Mouse (Mus musculus): Measurements from ENCODE around the gene Vps37d. TPM values are rescaled to one million over a fixed set of nuclear protein-coding genes. Genes with fewer than 3 reads are reported as not detected.

The Vps37d gene
- total RNA-seq, 1 experiment: 2.0 TPM

- Histone ChIP-seq H3K4me1 (ENCODE audit: control insufficient read depth in 2 of 2, insufficient read depth in 2 of 2, low read length in 2 of 2, poor library complexity in 1 of 2) (peaks cover 0 to 17% of the 10 kb centered on the region in 2 experiments; a peak in 2 of 4 replicates), H3K9me3 (ENCODE audit: control insufficient read depth, insufficient read depth, low read depth, low read length) (no peaks in the 10 kb centered on the region), H3K9ac (ENCODE audit: insufficient read depth, low read depth, low read length, poor library complexity, severe bottlenecking) (no peak overlapping the region), H3K27ac (ENCODE audit: insufficient read depth, low read depth, low read length, poor library complexity, severe bottlenecking) (no peak overlapping the region), H3K36me3 (ENCODE audit: control insufficient read depth, insufficient read depth, low read length, poor library complexity, severe bottlenecking) (no peaks in the 10 kb centered on the region; the same call in 1 of the 2 replicates), H3K4me3 (ENCODE audit: insufficient read depth in 1 of 2, low read depth in 1 of 2, low read length in 2 of 2, poor library complexity in 1 of 2, severe bottlenecking in 1 of 2) (no peak overlapping the region)
- DNase-seq (ENCODE audit: low read depth, low spot score): no peak
- in situ Hi-C loops (cut with MboI; ENCODE audit: low sequenced_read_pairs in 2 of 2, unreplicated experiment in 2 of 2): no loop called here
- TF ChIP-seq ZNF384 (IDR thresholded peaks at IDR 0.05; ENCODE audit: low read depth, low read length) (no peak), ZC3H11A (IDR thresholded peaks at IDR 0.05; ENCODE audit: borderline replicate concordance, low read depth, low read length) (no peak), HCFC1 (IDR thresholded peaks at IDR 0.05; ENCODE audit: borderline replicate concordance, insufficient read depth, low read length) (no peak), MAFK (IDR thresholded peaks at IDR 0.05; ENCODE audit: insufficient read depth, low read depth, low read length) (no peak), CHD2 (IDR thresholded peaks at IDR 0.05; ENCODE audit: low read depth, low read length) (no peak)
These were observed 45.5 kb downstream of the Vps37d start for GRCm38 (mm10) chr5:135032581-135032980.

- no peaks in the 10 kb centered on the region for H3K36me3 ChIP-seq (ENCODE audit: control insufficient read depth, insufficient read depth, low read length, poor library complexity, severe bottlenecking)
- TF ChIP-seq ZC3H11A (IDR thresholded peaks at IDR 0.05; ENCODE audit: borderline replicate concordance, low read depth, low read length) (no peak), CHD2 (IDR thresholded peaks at IDR 0.05; ENCODE audit: low read depth, low read length) (no peak), MAFK (IDR thresholded peaks at IDR 0.05; ENCODE audit: insufficient read depth, low read depth, low read length) (no peak), ZNF384 (IDR thresholded peaks at IDR 0.05; ENCODE audit: low read depth, low read length) (no peak), HCFC1 (IDR thresholded peaks at IDR 0.05; ENCODE audit: borderline replicate concordance, insufficient read depth, low read length) (no peak)
- H3K27ac ChIP-seq (ENCODE audit: insufficient read depth, low read depth, low read length, poor library complexity, severe bottlenecking): no peak overlapping the region
- peak overlapping the region; percentile 13; the same call in 1 of the 2 replicates for H3K9ac ChIP-seq (ENCODE audit: insufficient read depth, low read depth, low read length, poor library complexity, severe bottlenecking)
- no peaks in the 10 kb centered on the region for H3K9me3 ChIP-seq (ENCODE audit: control insufficient read depth, insufficient read depth, low read depth, low read length)
- in situ Hi-C loops (cut with MboI; ENCODE audit: low sequenced_read_pairs in 2 of 2, unreplicated experiment in 2 of 2): no loop called here
- H3K4me1 ChIP-seq (ENCODE audit: control insufficient read depth in 2 of 2, insufficient read depth in 2 of 2, low read length in 2 of 2, poor library complexity in 1 of 2): peaks cover 0 to 14% of the 10 kb centered on the region in 2 experiments; a peak in 2 of 4 replicates
- H3K4me3 ChIP-seq (ENCODE audit: insufficient read depth in 1 of 2, low read depth in 1 of 2, low read length in 2 of 2, poor library complexity in 1 of 2, severe bottlenecking in 1 of 2): no peak overlapping the region; a peak in 1 of 4 replicates
- DNase-seq (ENCODE audit: low read depth, low spot score): no peak
These were observed 48.8 kb downstream of the Vps37d start for GRCm38 (mm10) chr5:135029007-135029854.

GRCm38 (mm10) chr5:135025899-135026298, 52.2 kb downstream of the Vps37d start:
- no peak overlapping the region for H3K4me3 ChIP-seq (ENCODE audit: insufficient read depth in 1 of 2, low read depth in 1 of 2, low read length in 2 of 2, poor library complexity in 1 of 2, severe bottlenecking in 1 of 2)
- no peak overlapping the region for H3K27ac ChIP-seq (ENCODE audit: insufficient read depth, low read depth, low read length, poor library complexity, severe bottlenecking)
- H3K9me3 ChIP-seq (ENCODE audit: control insufficient read depth, insufficient read depth, low read depth, low read length): no peaks in the 10 kb centered on the region
- no peak for TF ChIP-seq CHD2 (IDR thresholded peaks at IDR 0.05; ENCODE audit: low read depth, low read length)
- no peak for TF ChIP-seq MAFK (IDR thresholded peaks at IDR 0.05; ENCODE audit: insufficient read depth, low read depth, low read length)
- TF ChIP-seq ZC3H11A (IDR thresholded peaks at IDR 0.05; ENCODE audit: borderline replicate concordance, low read depth, low read length): no peak
- TF ChIP-seq ZNF384 (IDR thresholded peaks at IDR 0.05; ENCODE audit: low read depth, low read length): no peak
- TF ChIP-seq HCFC1 (IDR thresholded peaks at IDR 0.05; ENCODE audit: borderline replicate concordance, insufficient read depth, low read length): no peak
- peaks cover 0 to 14% of the 10 kb centered on the region in 2 experiments; a peak in 3 of 4 replicates for H3K4me1 ChIP-seq (ENCODE audit: control insufficient read depth in 2 of 2, insufficient read depth in 2 of 2, low read length in 2 of 2, poor library complexity in 1 of 2)
- no peak for DNase-seq (ENCODE audit: low read depth, low spot score)
- H3K36me3 ChIP-seq (ENCODE audit: control insufficient read depth, insufficient read depth, low read length, poor library complexity, severe bottlenecking): no peaks in the 10 kb centered on the region
- in situ Hi-C loops (cut with MboI; ENCODE audit: low sequenced_read_pairs in 2 of 2, unreplicated experiment in 2 of 2): no loop called here
- H3K9ac ChIP-seq (ENCODE audit: insufficient read depth, low read depth, low read length, poor library complexity, severe bottlenecking): no peak overlapping the region

GRCm38 (mm10) chr5:135024665-135025224, 53.3 kb downstream of the Vps37d start:
- Histone ChIP-seq H3K9ac (ENCODE audit: insufficient read depth, low read depth, low read length, poor library complexity, severe bottlenecking) (no peak overlapping the region), H3K4me3 (ENCODE audit: insufficient read depth in 1 of 2, low read depth in 1 of 2, low read length in 2 of 2, poor library complexity in 1 of 2, severe bottlenecking in 1 of 2) (no peak overlapping the region), H3K4me1 (ENCODE audit: control insufficient read depth in 2 of 2, insufficient read depth in 2 of 2, low read length in 2 of 2, poor library complexity in 1 of 2) (peaks cover 0 to 14% of the 10 kb centered on the region in 2 experiments; a peak in 3 of 4 replicates), H3K27ac (ENCODE audit: insufficient read depth, low read depth, low read length, poor library complexity, severe bottlenecking) (no peak overlapping the region), H3K36me3 (ENCODE audit: control insufficient read depth, insufficient read depth, low read length, poor library complexity, severe bottlenecking) (no peaks in the 10 kb centered on the region), H3K9me3 (ENCODE audit: control insufficient read depth, insufficient read depth, low read depth, low read length) (no peaks in the 10 kb centered on the region)
- DNase-seq (ENCODE audit: low read depth, low spot score): no peak
- TF ChIP-seq CHD2 (IDR thresholded peaks at IDR 0.05; ENCODE audit: low read depth, low read length) (no peak), ZC3H11A (IDR thresholded peaks at IDR 0.05; ENCODE audit: borderline replicate concordance, low read depth, low read length) (no peak), HCFC1 (IDR thresholded peaks at IDR 0.05; ENCODE audit: borderline replicate concordance, insufficient read depth, low read length) (no peak), ZNF384 (IDR thresholded peaks at IDR 0.05; ENCODE audit: low read depth, low read length) (no peak)
- in situ Hi-C loops (cut with MboI; ENCODE audit: low sequenced_read_pairs in 2 of 2, unreplicated experiment in 2 of 2): no loop called here
